Mouse (Mus musculus): ENCODE data around the gene Cd47. TPM values are rescaled to one million over a fixed set of nuclear protein-coding genes. Genes with fewer than 3 reads are reported as not detected.
"Not testable (repeated sequence)": the region's sequence is repeated elsewhere in the genome, so short reads cannot be mapped to it uniquely, and the experiment has no call there.

Gene Cd47
- polyA plus RNA-seq, 1 experiment from 2014 or later = 95.1 TPM

- WGBS = 91% methylated on average over 3 of the region's 3 CpGs
- H3K4me3 ChIP-seq = no peak overlapping the region
- H3K27ac ChIP-seq = no peak overlapping the region
- no peak for ATAC-seq (ENCODE audit: low FRiP score)
- H3K9ac ChIP-seq = no peak overlapping the region
- H3K4me2 ChIP-seq (replicated peaks) = no peak overlapping the region
- peaks cover 5% of the 10 kb centered on the region; the same call in 1 of the 2 replicates for H3K4me1 ChIP-seq
- no peaks in the 10 kb centered on the region for H3K27me3 ChIP-seq
- H3K9me3 ChIP-seq (replicated peaks) = no peaks in the 10 kb centered on the region
- no peaks in the 10 kb centered on the region for H3K36me3 ChIP-seq
Observed at GRCm38 (mm10) chr16:49816889-49817288, 16.6 kb downstream of the Cd47 start.

GRCm38 (mm10) chr16:49818146-49818545 lies 17.8 kb downstream of the Cd47 start:
- Histone ChIP-seq H3K4me3 (no peak overlapping the region), H3K4me1 (no peaks in the 10 kb centered on the region), H3K36me3 (no peaks in the 10 kb centered on the region), H3K27me3 (no peaks in the 10 kb centered on the region), H3K4me2 (replicated peaks) (no peak overlapping the region), H3K9ac (no peak overlapping the region), H3K9me3 (replicated peaks) (no peaks in the 10 kb centered on the region), H3K27ac (no peak overlapping the region)
- 88% methylated on average over 5 of the region's 5 CpGs for WGBS
- no peak for ATAC-seq (ENCODE audit: low FRiP score)

- ATAC-seq (ENCODE audit: low FRiP score) = no peak
- no peaks in the 10 kb centered on the region for H3K27me3 ChIP-seq
- H3K4me3 ChIP-seq = no peak overlapping the region
- H3K9me3 ChIP-seq (replicated peaks) = no peaks in the 10 kb centered on the region
- no peak overlapping the region for H3K4me2 ChIP-seq (replicated peaks)
- no peaks in the 10 kb centered on the region for H3K4me1 ChIP-seq
- H3K27ac ChIP-seq = no peak overlapping the region
- no peaks in the 10 kb centered on the region for H3K36me3 ChIP-seq
- 84% methylated on average over 6 of the region's 6 CpGs for WGBS
- H3K9ac ChIP-seq = no peak overlapping the region
Observed at GRCm38 (mm10) chr16:49818627-49819026, 18.3 kb downstream of the Cd47 start.

GRCm38 (mm10) chr16:49819494-49819893 lies 19.2 kb downstream of the Cd47 start:
- WGBS = 86% methylated on average over 3 of the region's 3 CpGs
- Histone ChIP-seq H3K27me3 (no peaks in the 10 kb centered on the region), H3K36me3 (no peaks in the 10 kb centered on the region), H3K4me1 (no peaks in the 10 kb centered on the region), H3K4me3 (no peak overlapping the region), H3K27ac (no peak overlapping the region), H3K4me2 (replicated peaks) (no peak overlapping the region), H3K9ac (no peak overlapping the region), H3K9me3 (replicated peaks) (no peaks in the 10 kb centered on the region)
- no peak for ATAC-seq (ENCODE audit: low FRiP score)

GRCm38 (mm10) chr16:49830911-49831310 lies 30.6 kb downstream of the Cd47 start:
- not testable (repeated sequence) for H3K4me1 ChIP-seq; H3K27me3 ChIP-seq; H3K4me3 ChIP-seq; ATAC-seq (ENCODE audit: low FRiP score); H3K36me3 ChIP-seq; H3K4me2 ChIP-seq (replicated peaks); H3K27ac ChIP-seq; H3K9me3 ChIP-seq (replicated peaks); H3K9ac ChIP-seq
- 99% methylated on average over 3 of the region's 3 CpGs for WGBS

GRCm38 (mm10) chr16:49832339-49832738 lies 32.0 kb downstream of the Cd47 start:
- WGBS = 77% methylated on average over 3 of the region's 3 CpGs

GRCm38 (mm10) chr16:49834130-49834693 lies 33.9 kb downstream of the Cd47 start:
- no peaks in the 10 kb centered on the region for H3K36me3 ChIP-seq
- no peaks in the 10 kb centered on the region for H3K27me3 ChIP-seq
- WGBS = 64% methylated on average over 4 of the region's 4 CpGs

More at GRCm38 (mm10) chr16:49832339-49832738, 32.0 kb downstream of the Cd47 start:
- H3K4me3 ChIP-seq = no peak overlapping the region
- no peak overlapping the region for H3K4me2 ChIP-seq (replicated peaks)
- no peak overlapping the region for H3K27ac ChIP-seq
- ATAC-seq (ENCODE audit: low FRiP score) = no peak
- no peaks in the 10 kb centered on the region for H3K27me3 ChIP-seq
- H3K4me1 ChIP-seq = no peaks in the 10 kb centered on the region
- H3K9ac ChIP-seq = no peak overlapping the region
- no peaks in the 10 kb centered on the region for H3K9me3 ChIP-seq (replicated peaks)
- no peaks in the 10 kb centered on the region for H3K36me3 ChIP-seq

GRCm38 (mm10) chr16:49836634-49837164 lies 36.4 kb downstream of the Cd47 start:
- Histone ChIP-seq H3K36me3 (no peaks in the 10 kb centered on the region), H3K4me3 (no peak overlapping the region), H3K27me3 (no peaks in the 10 kb centered on the region), H3K9me3 (replicated peaks) (no peaks in the 10 kb centered on the region), H3K9ac (no peak overlapping the region), H3K27ac (no peak overlapping the region), H3K4me1 (no peaks in the 10 kb centered on the region; the same call in 1 of the 2 replicates), H3K4me2 (replicated peaks) (no peak overlapping the region)
- no peak for ATAC-seq (ENCODE audit: low FRiP score)
- WGBS = 89% methylated on average over 6 of the region's 6 CpGs

More at GRCm38 (mm10) chr16:49834130-49834693, 33.9 kb downstream of the Cd47 start:
- no peak for ATAC-seq (ENCODE audit: low FRiP score)
- Histone ChIP-seq H3K9me3 (replicated peaks) (no peaks in the 10 kb centered on the region), H3K27ac (no peak overlapping the region), H3K4me2 (replicated peaks) (no peak overlapping the region), H3K4me3 (no peak overlapping the region), H3K9ac (no peak overlapping the region), H3K4me1 (no peaks in the 10 kb centered on the region)

- Histone ChIP-seq H3K4me3 (no peak overlapping the region), H3K27ac (no peak overlapping the region), H3K4me2 (replicated peaks) (no peak overlapping the region), H3K27me3 (no peaks in the 10 kb centered on the region), H3K4me1 (no peaks in the 10 kb centered on the region; the same call in 1 of the 2 replicates), H3K9me3 (replicated peaks) (no peaks in the 10 kb centered on the region), H3K36me3 (no peaks in the 10 kb centered on the region), H3K9ac (no peak overlapping the region)
- WGBS = 88% methylated on average over 6 of the region's 6 CpGs
- ATAC-seq (ENCODE audit: low FRiP score) = no peak
Observed at GRCm38 (mm10) chr16:49838923-49839322, 38.6 kb downstream of the Cd47 start.

- Histone ChIP-seq H3K9me3 (replicated peaks) (no peaks in the 10 kb centered on the region), H3K4me3 (no peak overlapping the region)
- peak; percentile 39 for ATAC-seq (ENCODE audit: low FRiP score)
Observed at GRCm38 (mm10) chr16:49839681-49840535, 39.6 kb downstream of the Cd47 start.

GRCm38 (mm10) chr16:49843723-49844122 lies 43.4 kb downstream of the Cd47 start:
- WGBS = 63% methylated on average over 1 of the region's 1 CpGs
- Histone ChIP-seq H3K4me2 (replicated peaks) (no peak overlapping the region), H3K27me3 (no peaks in the 10 kb centered on the region), H3K9me3 (replicated peaks) (no peaks in the 10 kb centered on the region), H3K36me3 (no peaks in the 10 kb centered on the region), H3K27ac (no peak overlapping the region), H3K4me1 (no peaks in the 10 kb centered on the region; the same call in 1 of the 2 replicates), H3K4me3 (no peak overlapping the region), H3K9ac (no peak overlapping the region)
- ATAC-seq (ENCODE audit: low FRiP score) = no peak

More at GRCm38 (mm10) chr16:49839681-49840535, 39.6 kb downstream of the Cd47 start:
- Histone ChIP-seq H3K27me3 (no peaks in the 10 kb centered on the region), H3K27ac (no peak overlapping the region), H3K4me2 (replicated peaks) (no peak overlapping the region), H3K9ac (no peak overlapping the region), H3K4me1 (no peaks in the 10 kb centered on the region; the same call in 1 of the 2 replicates), H3K36me3 (no peaks in the 10 kb centered on the region)
- WGBS = 60% methylated on average over 15 of the region's 15 CpGs

- ATAC-seq (ENCODE audit: low FRiP score) = no peak
- H3K4me2 ChIP-seq (replicated peaks) = no peak overlapping the region
- no peak overlapping the region for H3K4me3 ChIP-seq
- H3K9me3 ChIP-seq (replicated peaks) = no peaks in the 10 kb centered on the region
- no peak overlapping the region for H3K27ac ChIP-seq
- no peaks in the 10 kb centered on the region for H3K4me1 ChIP-seq
- H3K27me3 ChIP-seq = no peaks in the 10 kb centered on the region
- no peak overlapping the region for H3K9ac ChIP-seq
- WGBS = 91% methylated on average over 5 of the region's 5 CpGs
- no peaks in the 10 kb centered on the region for H3K36me3 ChIP-seq
Observed at GRCm38 (mm10) chr16:49847224-49848003, 47.1 kb downstream of the Cd47 start.

Data from hindbrain, embryonic 12.5 days (tissue).